Mouse (Mus musculus) liver, embryonic 14.5 days (tissue): ENCODE data around the gene Hao1. TPM values are rescaled to one million over a fixed set of nuclear protein-coding genes. Genes with fewer than 3 reads are reported as not detected.

ENCODE experiments used
- ATAC-seq: fragments of 200-750 bp; cut with Nextera tagmentation; 2 replicates; pipeline ENCODE4 v1.8.0; 2017; ENCODE audit warnings: moderate number of reproducible peaks, mild to moderate bottlenecking, moderate library complexity; ENCODE audit not compliant: insufficient read depth
- DNase-seq, 3 experiments: peaks; one replicate each; pipeline ENCODE4 v3.0.0-alpha.2; 2012 to 2013; ENCODE audit warnings: low read depth in 3 of 3, low spot score in 3 of 3
- H3K27ac ChIP-seq: fragments of 300-500 bp; sonication (generic); 2 replicates; pipeline ENCODE4 v1.5.1; 2014; ENCODE audit warnings: moderate library complexity, mild to moderate bottlenecking, control low read depth, inconsistent platforms
- H3K27me3 ChIP-seq: fragments of 300-500 bp; sonication (generic); 2 replicates; pipeline ENCODE4 v1.6.1; 2014; ENCODE audit warnings: mild to moderate bottlenecking, low read length, moderate library complexity; ENCODE audit not compliant: control insufficient read depth, insufficient read depth
- H3K36me3 ChIP-seq: fragments of 300-500 bp; sonication (generic); replicated peaks from 2 replicates; pipeline ENCODE4 v1.6.1; 2014; ENCODE audit warnings: low read depth; ENCODE audit not compliant: control insufficient read depth, insufficient read depth
- H3K4me1 ChIP-seq, 2 experiments: fragments of 200-500 bp in 1 of 2; fragments of 300-500 bp in 1 of 2; sonication (generic) in 1 of 2; replicated peaks; 2 replicates each; pipeline ENCODE4 v1.6.1; 2012 to 2014; ENCODE audit warnings: antibody characterized with exemption in 1 of 2, inconsistent platforms in 1 of 2, low read length in 1 of 2; ENCODE audit not compliant: control insufficient read depth in 2 of 2, insufficient read depth in 2 of 2
- H3K4me2 ChIP-seq: fragments of 300-500 bp; sonication (generic); 2 replicates; pipeline ENCODE4 v1.6.1; 2014; ENCODE audit warnings: low read depth, mild to moderate bottlenecking, control low read depth, moderate library complexity
- H3K4me3 ChIP-seq, 2 experiments: fragments of 200-500 bp in 1 of 2; fragments of 300-500 bp in 1 of 2; sonication (generic) in 1 of 2; 2 replicates each; pipeline ENCODE4 v1.5.1; 2012 to 2014; ENCODE audit warnings: low read depth in 2 of 2, low read length in 2 of 2, mild to moderate bottlenecking in 2 of 2, control low read depth in 1 of 2, inconsistent platforms in 1 of 2, moderate library complexity in 1 of 2; ENCODE audit not compliant: insufficient read depth in 1 of 2
- H3K9ac ChIP-seq: fragments of 300-500 bp; sonication (generic); replicated peaks from 2 replicates; pipeline ENCODE4 v1.6.1; 2014; ENCODE audit warnings: mild to moderate bottlenecking, control low read depth, moderate library complexity
- H3K9me3 ChIP-seq: fragments of 300-500 bp; sonication (generic); 2 replicates; pipeline ENCODE4 v1.6.1; 2016; ENCODE audit warnings: low read length, mixed read lengths; ENCODE audit not compliant: control insufficient read depth
- CTCF ChIP-seq: IDR thresholded peaks from 2 replicates; pipeline ENCODE4 v1.5.1; 2016; ENCODE audit warnings: antibody characterized with exemption, low read depth, control low read depth
- EP300 ChIP-seq: IDR thresholded peaks from 2 replicates; pipeline ENCODE4 v1.6.1; 2016; ENCODE audit warnings: antibody characterized with exemption, low read depth
- WGBS: fragments of 180-500 bp; shearing (Covaris S2); extraction: QIAGEN DNeasy Blood & Tissue Kit; methylation state at CpG from one replicate; pipeline ENCODE4 v1.1.7; 2014; ENCODE audit not compliant: insufficient replicate concordance; 5-methylcytosine and 5-hydroxymethylcytosine counted together
- polyA plus RNA-seq, 2 experiments: library from polyadenylated mRNA; depleted of rRNA in 1 of 2; stranded (reverse) in 1 of 2; unstranded in 1 of 2; fragments of >200 nt; fragmentation: Nextera tagmentation in 1 of 2; extraction: Ambion mirVana in 1 of 2; gene quantifications; 2 replicates each; pipeline versions ENCODE4 v1.2.1 to v1.2.3; 2012 to 2014

Hao1 gene
- polyA plus RNA-seq, 2 experiments: 0.41 to 0.71 TPM

DNA sequence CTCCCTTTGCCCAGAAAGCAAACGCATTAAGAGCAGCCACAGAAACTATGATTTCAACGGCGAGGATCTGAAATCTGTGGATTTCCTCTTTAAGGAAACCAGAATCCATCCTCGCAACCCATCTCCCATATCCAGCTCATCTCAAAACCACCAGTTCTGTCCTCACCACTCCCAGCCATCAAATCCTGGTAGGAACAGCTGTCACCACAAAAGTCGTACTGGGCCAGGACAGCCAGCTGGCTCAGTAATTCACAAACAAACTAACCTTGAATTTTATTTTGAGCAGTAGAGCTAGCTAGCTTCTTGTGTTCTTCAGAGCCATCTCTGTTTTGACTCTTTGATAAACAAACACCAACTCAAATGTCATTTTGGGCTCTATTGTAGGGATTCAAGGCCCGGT lies 73.0 kb downstream of the Hao1 start:
- no peak for DNase-seq
- no peaks in the 10 kb centered on the region for H3K4me1 ChIP-seq
- no peaks in the 10 kb centered on the region for H3K9me3 ChIP-seq
- H3K4me2 ChIP-seq: no peak overlapping the region
- no peaks in the 10 kb centered on the region for H3K36me3 ChIP-seq
- TF ChIP-seq EP300: no peak
- TF ChIP-seq CTCF: no peak
- ATAC-seq: no peak
- H3K9ac ChIP-seq: no peak overlapping the region
- no peak overlapping the region for H3K4me3 ChIP-seq
- H3K27me3 ChIP-seq: no peaks in the 10 kb centered on the region
- H3K27ac ChIP-seq: no peak overlapping the region
- WGBS: 73% methylated on average over 6 of the region's 6 CpGs

- peak; percentile 85 for ATAC-seq
- TF ChIP-seq CTCF (no peak), EP300 (peak; percentile 67)
- peak overlapping the region; percentile 36 for H3K4me2 ChIP-seq
- no peak overlapping the region for H3K9ac ChIP-seq
- H3K4me3 ChIP-seq: no peak overlapping the region
- H3K27me3 ChIP-seq: no peaks in the 10 kb centered on the region
- 17% methylated on average over 2 of the region's 2 CpGs for WGBS
- no peaks in the 10 kb centered on the region for H3K9me3 ChIP-seq
- DNase-seq: peak; percentile 11 to 26 (median 22)
- peaks cover 14 to 15% of the 10 kb centered on the region in 2 experiments for H3K4me1 ChIP-seq
- H3K36me3 ChIP-seq: no peaks in the 10 kb centered on the region
- no peak overlapping the region for H3K27ac ChIP-seq
These were observed 89.0 kb downstream of the Hao1 start for GRCm38 (mm10) chr2:134465132-134465531.

- Histone ChIP-seq H3K4me2 (no peak overlapping the region), H3K27me3 (no peaks in the 10 kb centered on the region), H3K27ac (no peak overlapping the region), H3K4me3 (no peak overlapping the region), H3K4me1 (peaks cover 14 to 15% of the 10 kb centered on the region in 2 experiments), H3K9me3 (no peaks in the 10 kb centered on the region), H3K36me3 (no peaks in the 10 kb centered on the region), H3K9ac (no peak overlapping the region)
- 29% methylated on average over 6 of the region's 6 CpGs for WGBS
- ATAC-seq (peak; percentile 57; the same call in 1 of the 2 replicates), DNase-seq (no peak)
- TF ChIP-seq EP300: 0 out of 2 replicates have a peak, but pooled peaks have one; percentile 42
- no peak for TF ChIP-seq CTCF
These were observed 91.8 kb downstream of the Hao1 start for GRCm38 (mm10) chr2:134462321-134462720.

- H3K27me3 ChIP-seq: no peaks in the 10 kb centered on the region
- no peak for ATAC-seq
- no peaks in the 10 kb centered on the region for H3K9me3 ChIP-seq
- H3K9ac ChIP-seq: no peak overlapping the region
- H3K27ac ChIP-seq: no peak overlapping the region
- WGBS: 43% methylated on average over 5 of the region's 5 CpGs
- H3K36me3 ChIP-seq: no peaks in the 10 kb centered on the region
- H3K4me2 ChIP-seq: no peak overlapping the region
- peaks cover 14 to 15% of the 10 kb centered on the region in 2 experiments for H3K4me1 ChIP-seq
- H3K4me3 ChIP-seq: no peak overlapping the region
- TF ChIP-seq CTCF (no peak), EP300 (no peak)
- DNase-seq: no peak
These were observed 93.3 kb downstream of the Hao1 start for GRCm38 (mm10) chr2:134460831-134461230.

DNA sequence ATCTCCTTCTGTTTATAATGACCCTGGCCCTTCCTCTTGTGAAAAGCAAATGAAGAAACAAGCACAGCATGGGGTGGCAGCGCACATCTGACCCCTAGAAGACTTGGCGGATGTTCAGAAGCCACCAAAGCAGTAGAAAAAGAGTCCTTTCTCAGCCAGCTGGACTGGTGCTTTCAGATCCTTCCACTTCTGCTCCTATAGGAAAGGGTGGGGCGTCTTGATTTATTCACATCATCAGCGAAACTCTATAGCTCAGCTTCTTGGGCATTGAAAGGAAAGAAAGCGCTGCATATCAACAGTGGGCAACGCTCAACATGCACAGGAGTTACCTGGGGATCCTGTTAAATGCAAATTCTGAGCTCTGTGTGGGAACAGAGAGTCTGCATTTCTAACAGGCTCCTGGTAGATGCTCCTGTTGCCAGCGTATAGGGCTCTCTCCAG lies 98.1 kb downstream of the Hao1 start:
- H3K4me1 ChIP-seq: no peaks in the 10 kb centered on the region
- H3K9ac ChIP-seq: no peak overlapping the region
- no peaks in the 10 kb centered on the region for H3K9me3 ChIP-seq
- WGBS: 35% methylated on average over 7 of the region's 7 CpGs
- H3K27me3 ChIP-seq: no peaks in the 10 kb centered on the region
- no peak overlapping the region for H3K4me3 ChIP-seq
- DNase-seq (no peak), ATAC-seq (no peak)
- H3K4me2 ChIP-seq: no peak overlapping the region
- no peak overlapping the region for H3K27ac ChIP-seq
- H3K36me3 ChIP-seq: no peaks in the 10 kb centered on the region
- no peak for TF ChIP-seq EP300
- no peak for TF ChIP-seq CTCF
